Mouse (Mus musculus): Measurements from ENCODE around the gene Gm5538.

The Gm5538 gene

DNA sequence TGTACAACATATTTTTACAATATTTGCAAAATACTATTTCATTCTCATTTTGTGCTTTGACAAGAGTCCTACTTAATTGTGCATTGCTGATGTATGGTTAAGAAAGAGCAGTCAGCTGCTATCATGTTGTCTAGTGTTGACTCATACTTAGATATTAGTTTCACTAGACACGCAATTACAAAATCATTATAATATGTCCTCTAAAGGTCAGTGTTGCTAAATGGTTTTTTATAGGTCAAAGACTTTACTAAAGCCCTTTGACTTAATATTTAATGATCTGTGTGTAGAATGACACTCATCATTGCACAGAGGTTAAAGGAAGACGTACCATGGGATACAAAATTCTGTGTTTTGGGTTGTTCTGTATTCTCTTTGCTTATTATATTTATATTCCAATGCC lies at the start of gene Gm5538:
TSS of gene Gm5538 (plus strand) at position 301 of the 400 bp plus-strand sequence.
- no peak for DNase-seq

DNA sequence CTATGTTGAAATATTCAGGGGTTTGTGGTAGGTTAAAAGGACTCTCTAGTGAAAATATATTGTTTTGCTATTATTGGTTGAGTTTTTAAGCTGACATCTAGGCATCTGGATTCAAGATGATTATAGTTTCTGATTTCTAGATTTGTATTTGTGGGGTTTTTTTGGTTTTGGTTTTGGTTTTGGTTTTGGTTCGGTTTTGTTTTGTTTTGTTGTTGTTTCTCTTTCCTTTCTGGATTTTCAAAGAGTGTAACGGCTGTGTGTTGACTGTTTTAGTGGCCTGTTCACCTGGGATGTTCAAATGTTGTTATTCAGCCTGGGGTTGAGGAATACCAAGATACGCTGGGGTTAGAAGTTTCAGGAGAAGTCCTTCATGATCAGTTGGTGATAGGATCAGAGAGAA lies 32.2 kb upstream of the Gm5538 start:
- DNase-seq = no peak

DNA sequence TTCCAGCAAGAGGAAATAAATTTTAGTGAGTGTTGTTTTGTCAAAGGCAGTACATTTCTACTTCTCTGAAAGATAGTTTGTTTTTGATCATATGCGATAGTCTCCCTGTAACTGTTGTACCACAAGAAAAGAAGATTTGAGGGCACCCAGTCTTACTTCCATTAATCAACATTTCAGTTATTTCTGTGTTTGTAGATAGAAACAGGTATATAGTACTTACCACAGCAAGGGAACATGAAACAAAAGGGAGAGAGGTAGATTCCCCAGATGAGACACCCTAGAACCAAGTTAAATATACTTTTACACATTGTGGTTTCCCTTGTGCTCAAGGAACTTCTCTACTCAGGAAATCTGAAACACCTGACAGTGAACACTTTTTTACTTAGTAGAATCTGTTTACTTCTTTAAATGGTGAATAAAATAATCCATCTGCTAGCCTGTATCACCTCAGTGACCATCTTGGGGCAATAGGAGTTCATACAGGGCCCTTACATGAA lies 26.9 kb upstream of the Gm5538 start:
- no peak for DNase-seq

DNA sequence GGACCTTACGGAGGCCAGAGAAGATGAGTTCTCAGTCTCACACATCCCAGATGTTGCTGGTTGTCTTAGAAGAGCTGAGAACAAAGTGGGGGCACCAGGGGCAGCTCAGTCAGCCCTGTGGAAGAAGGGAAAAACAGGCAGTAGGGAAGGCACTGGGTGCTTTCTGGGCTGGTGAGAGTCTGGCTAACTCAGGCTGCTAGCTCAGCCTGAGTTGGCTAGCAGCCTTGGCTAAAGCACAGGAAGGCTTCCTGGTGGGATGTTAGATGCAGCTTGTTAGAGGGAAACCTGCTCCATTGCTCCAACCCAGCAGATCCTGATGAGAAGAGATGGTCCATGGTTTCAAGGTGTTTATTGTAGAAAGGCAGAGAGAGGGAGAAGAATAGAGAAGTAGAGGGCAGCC lies 10.3 kb downstream of the Gm5538 start:
- no peak for DNase-seq

DNA sequence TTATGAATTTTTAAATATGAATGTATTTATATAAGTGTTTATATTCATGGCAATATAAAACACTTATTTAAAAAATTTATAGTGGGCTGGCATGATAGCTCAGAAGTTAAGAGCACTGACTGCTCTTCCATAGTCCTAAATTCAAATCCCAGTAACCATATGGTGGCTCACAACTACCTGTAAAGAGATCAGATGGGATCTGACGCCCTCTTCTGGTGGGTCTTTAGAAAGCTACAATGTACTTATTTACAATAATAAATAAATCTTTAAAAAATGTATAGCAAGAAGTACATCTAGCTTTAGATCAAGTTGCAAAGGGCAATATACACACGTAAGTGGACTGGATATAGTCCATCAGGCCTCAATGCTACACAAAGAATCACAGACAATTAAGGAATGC lies 14.6 kb downstream of the Gm5538 start:
- DNase-seq = no peak

All from thymus, adult 18-20 months (tissue).